ENCODE assay signal across 28 mouse cellular contexts in the genomic region with DNA sequence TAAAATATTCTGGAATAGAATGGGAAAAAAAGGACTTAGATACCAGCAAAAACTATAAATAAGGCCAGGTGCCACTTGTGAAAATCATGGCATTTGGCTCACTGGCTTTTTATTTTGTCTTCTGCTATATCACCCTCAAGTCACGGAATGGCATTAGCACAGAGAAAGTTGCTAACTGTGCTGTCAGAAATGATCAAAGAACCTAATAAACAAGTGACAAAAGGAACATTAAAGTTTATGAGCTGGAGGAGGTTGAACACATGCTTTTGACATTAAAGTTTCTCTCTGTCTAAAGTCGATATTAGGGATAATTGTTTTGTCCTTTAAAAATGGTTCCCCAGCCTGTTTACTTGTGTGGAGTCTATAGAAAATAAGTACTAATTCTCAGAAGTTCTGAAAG. TPM values are rescaled to one million over a fixed set of nuclear protein-coding genes. Genes with fewer than 3 reads are reported as not detected.
DNase-seq lines count a peak whose midpoint lies in the region; ATAC-seq and TF ChIP-seq lines count a peak whose summit lies in the region.
"Had no signal": no experiment of that assay in that cellular context is flagged by ENCODE, and none has a peak within 500 bp of the region (broad histone marks: within the 10 kb centered on the region; RNA-seq: fewer than 3 reads in every experiment).

No protein-coding gene starts in this region.

- H3K27ac ChIP-seq in kidney, postnatal 0 days = no peak overlapping the region
- H3K27ac ChIP-seq in layer of hippocampus, adult 2 months = no peak overlapping the region
- H3K27ac ChIP-seq in forebrain, embryonic 11.5 days (ENCODE audit: low read depth, low read length) = no peak overlapping the region

- no peaks in the 10 kb centered on the region for H3K27me3 ChIP-seq in kidney, postnatal 0 days (ENCODE audit: insufficient read depth, low read length)
- H3K27me3 ChIP-seq in forebrain, embryonic 11.5 days (ENCODE audit: control insufficient read depth, insufficient read depth, low read length) = no peaks in the 10 kb centered on the region
- H3K27me3 ChIP-seq: CH12.LX had no signal

- H3K9ac ChIP-seq in kidney, postnatal 0 days (ENCODE audit: low read depth, low read length) = no peak overlapping the region
- no peak overlapping the region for H3K9ac ChIP-seq in forebrain, embryonic 11.5 days (ENCODE audit: low read length)

- H3K4me3 ChIP-seq in kidney, postnatal 0 days (replicated peaks; ENCODE audit: low read depth, low read length) = no peak overlapping the region
- H3K4me3 ChIP-seq in layer of hippocampus, adult 2 months = no peak overlapping the region
- no peak overlapping the region for H3K4me3 ChIP-seq in forebrain, embryonic 11.5 days (ENCODE audit: low read depth, low read length)

- DNase-seq in kidney, postnatal 0 days (ENCODE audit: low spot score) = peak; percentile 53
- DNase-seq in kidney, postnatal 10 days = no peak
- peak; percentile 55 for DNase-seq in forelimb bud, embryonic 11.5 days (ENCODE audit: low read depth, low spot score)
- peak; percentile 73 for DNase-seq in hindlimb bud, embryonic 11.5 days (ENCODE audit: extremely low spot score, low read depth, low spot score)
- DNase-seq in mesoderm, embryonic 11.5 days (ENCODE audit: low read depth, low spot score) = peak; percentile 0
- DNase-seq in layer of hippocampus, adult 2 months (ENCODE audit: low spot score in 2 of 2) = no peak
- DNase-seq in adrenal gland, adult 18-20 months (ENCODE audit: low spot score in 2 of 2) = no peak
- DNase-seq in forebrain, embryonic 11.5 days (ENCODE audit: low spot score) = no peak
- DNase-seq: adrenal gland, adult 2 months; adrenal gland, adult 8-10 months; adrenal gland, postnatal 10 days; adrenal gland, postnatal 14 days; adrenal gland, postnatal 25 days; adrenal gland, postnatal 36 days; B cell, adult 2 months; cerebellum, adult 11 months; cerebellum, adult 11-12 months; cerebellum, adult 18-20 months had no signal

- H3K4me2 ChIP-seq in kidney, postnatal 0 days (ENCODE audit: low read length) = no peak overlapping the region
- no peak overlapping the region for H3K4me2 ChIP-seq in forebrain, embryonic 11.5 days (ENCODE audit: low read depth, low read length, severe bottlenecking)

- WGBS in kidney, postnatal 0 days = 28% methylated on average over 2 of the region's 2 CpGs
- 78% methylated on average over 2 of the region's 2 CpGs for WGBS in forebrain, embryonic 11.5 days

- no peaks in the 10 kb centered on the region for H3K36me3 ChIP-seq in kidney, postnatal 0 days (ENCODE audit: insufficient read depth, low read length)
- H3K36me3 ChIP-seq in forebrain, embryonic 11.5 days (ENCODE audit: control insufficient read depth, insufficient read depth, low read length) = no peaks in the 10 kb centered on the region
- H3K36me3 ChIP-seq: G1E had no signal

- no peaks in the 10 kb centered on the region for H3K9me3 ChIP-seq in kidney, postnatal 0 days (replicated peaks; ENCODE audit: low read length)
- no peaks in the 10 kb centered on the region for H3K9me3 ChIP-seq in forebrain, embryonic 11.5 days (ENCODE audit: control insufficient read depth, low read length)
- H3K9me3 ChIP-seq: G1E had no signal

- ATAC-seq in kidney, postnatal 0 days (replicated peaks; ENCODE audit: low FRiP score, low read depth) = no peak
- no peak for ATAC-seq in forebrain, embryonic 11.5 days (replicated peaks; ENCODE audit: low FRiP score)
- ATAC-seq: activated CD4-positive, CD25-positive, alpha-beta regulatory T cell, adult 4 months; CD4-positive, CD25-positive, alpha-beta regulatory T cell, adult 4 months; Patski had no signal

- H3K4me1 ChIP-seq in kidney, postnatal 0 days (replicated peaks; ENCODE audit: insufficient read depth, low read length) = no peaks in the 10 kb centered on the region
- no peaks in the 10 kb centered on the region for H3K4me1 ChIP-seq in forebrain, embryonic 11.5 days (replicated peaks; ENCODE audit: control insufficient read depth, insufficient read depth, low read length)

- TF ChIP-seq CTCF in kidney, postnatal 0 days (IDR thresholded peaks at IDR 0.05; ENCODE audit: low read depth) = no peak
- TF ChIP-seq CTCF in layer of hippocampus, adult 2 months (conservative IDR thresholded peaks at IDR 0.05) = no peak

RNA-seq across cellular contexts. Expression of gene Cypt15, which starts 37.7 kb away (rescaled TPM):
- polyA plus RNA-seq in kidney, postnatal 0 days (2015; fragmentation: Nextera tagmentation; extraction: Ambion mirVana) = not detected in 2 replicates
- total RNA-seq in layer of hippocampus, adult 2 months (2021) = not detected
- not detected for total RNA-seq in adrenal gland, adult 18-20 months (2021)
- polyA plus RNA-seq in forebrain, embryonic 11.5 days (2014; fragmentation: Nextera tagmentation; extraction: Ambion mirVana) = not detected in 2 replicates
- total RNA-seq: adrenal gland, adult 2 months; adrenal gland, adult 8-10 months; adrenal gland, postnatal 10 days; adrenal gland, postnatal 14 days; adrenal gland, postnatal 25 days; adrenal gland, postnatal 36 days; adrenal gland, postnatal 4 days; CH12.LX; ES-E14; G1E; MEL had no signal
- polyA plus RNA-seq: activated CD4-positive, CD25-positive, alpha-beta regulatory T cell, adult 4 months; adrenal gland, adult 2 months; brain, embryonic 14.5 days; C2C12; CD4-positive, CD25-positive, alpha-beta regulatory T cell, adult 4 months; G1E; Patski had no signal

Comparison
In these comparisons a context has a peak if more than half of its experiments do, and no peak if none do; other contexts are left out.
1. DNase-seq: peak in kidney, postnatal 0 days (single experiment), forelimb bud, embryonic 11.5 days (single experiment), hindlimb bud, embryonic 11.5 days (single experiment) and mesoderm, embryonic 11.5 days (single experiment); none in kidney, postnatal 10 days (single experiment), layer of hippocampus, adult 2 months (0 of 2), adrenal gland, adult 18-20 months (0 of 2) and forebrain, embryonic 11.5 days (single experiment).